Mouse (Mus musculus) heart, adult 2 months (tissue): ENCODE measurements around the gene Tspan3. TPM values are rescaled to one million over a fixed set of nuclear protein-coding genes. Genes with fewer than 3 reads are reported as not detected.

Experiments
- DNase-seq, 2 experiments: peaks; one replicate each; pipeline ENCODE4 v3.0.0; 2021
- H3K27ac ChIP-seq: fragments of 200-600 bp; 2 replicates; pipeline ENCODE4 v1.8.1; 2022
- H3K27me3 ChIP-seq: fragments of 200-500 bp; 2 replicates; pipeline ENCODE4 v1.6.1; 2012; ENCODE audit warnings: mild to moderate bottlenecking, low read length, inconsistent platforms, mixed read lengths; ENCODE audit not compliant: control insufficient read depth, insufficient read depth
- H3K36me3 ChIP-seq: fragments of 200-500 bp; 2 replicates; pipeline ENCODE4 v1.6.1; 2012; ENCODE audit warnings: low read length, inconsistent platforms; ENCODE audit not compliant: control insufficient read depth, insufficient read depth
- H3K4me1 ChIP-seq: fragments of 200-500 bp; 2 replicates; pipeline ENCODE4 v1.6.1; 2011; ENCODE audit warnings: low read length; ENCODE audit not compliant: control insufficient read depth, insufficient read depth
- H3K4me3 ChIP-seq: fragments of 200-600 bp; 2 replicates; pipeline ENCODE4 v1.8.1; 2022
- H3K79me2 ChIP-seq: fragments of 200-500 bp; replicated peaks from 2 replicates; pipeline ENCODE4 v1.6.1; 2012; ENCODE audit warnings: mild to moderate bottlenecking, inconsistent platforms, low read length, moderate library complexity, mixed read lengths; ENCODE audit not compliant: control insufficient read depth, insufficient read depth
- H3K9ac ChIP-seq: fragments of 200-500 bp; 2 replicates; pipeline ENCODE4 v1.6.1; 2012; ENCODE audit warnings: low read depth, mild to moderate bottlenecking, control low read depth, inconsistent platforms, low read length, mixed read lengths
- CTCF ChIP-seq: fragments of 200-600 bp; IDR thresholded peaks from 2 replicates; pipeline ENCODE4 v1.8.1; 2022; ENCODE audit warnings: antibody characterized with exemption, mild to moderate bottlenecking, moderate library complexity
- EP300 ChIP-seq: fragments of 200-500 bp; IDR thresholded peaks from 2 replicates; pipeline ENCODE4 v1.6.1; 2011; ENCODE audit warnings: low read depth, low read length, control low read depth; ENCODE audit not compliant: insufficient read depth
- POLR2A ChIP-seq: fragments of 200-500 bp; IDR thresholded peaks from 2 replicates; pipeline ENCODE4 v1.6.1; 2011; ENCODE audit warnings: mild to moderate bottlenecking, low read depth, low read length, control low read depth; ENCODE audit not compliant: insufficient read depth
- WGBS: fragments of 180-500 bp; shearing (Covaris S2); methylation state at CpG from one replicate; pipeline ENCODE4 v1.1.7; 2018; 5-methylcytosine and 5-hydroxymethylcytosine counted together
- intact Hi-C: fragments of 180-260 bp; cut with DNase I; formaldehyde crosslinking; loops from one replicate; pipeline ENCODE4 v1.15.1; 2025
- polyA plus RNA-seq: library from polyadenylated mRNA; depleted of rRNA; stranded (reverse); fragments of >200 nt; gene quantifications from 2 replicates; pipeline ENCODE4 v1.2.3, GENCODE M21; 2012
- total RNA-seq, 2 experiments: library from RNA; stranded (reverse); gene quantifications; 2 replicates each; pipeline ENCODE4 v1.2.3; 2021

Tspan3 gene
- total and polyA plus RNA-seq, 3 experiments, result 182 to 209 (median 196) TPM

- no peaks in the 10 kb centered on the region for H3K36me3 ChIP-seq
- TF ChIP-seq EP300, result no peak
- TF ChIP-seq POLR2A, result no peak
- no peak for TF ChIP-seq CTCF
- no peak overlapping the region for H3K27ac ChIP-seq
- WGBS, result 29% methylated on average over 11 of the region's 11 CpGs
- H3K79me2 ChIP-seq, result no peaks in the 10 kb centered on the region
- no peaks in the 10 kb centered on the region for H3K27me3 ChIP-seq
- intact Hi-C loops, result no loop called here
- no peak for DNase-seq
- no peak overlapping the region for H3K9ac ChIP-seq
- H3K4me3 ChIP-seq, result no peak overlapping the region
- H3K4me1 ChIP-seq, result no peaks in the 10 kb centered on the region
Measured at GRCm38 (mm10) chr9:56124561-56124960, 40.7 kb downstream of the Tspan3 start.

GRCm38 (mm10) chr9:56123613-56124012 is 41.7 kb downstream of the Tspan3 start:
- TF ChIP-seq CTCF, result no peak
- no peak for TF ChIP-seq POLR2A
- TF ChIP-seq EP300, result no peak
- H3K27ac ChIP-seq, result no peak overlapping the region
- no peaks in the 10 kb centered on the region for H3K27me3 ChIP-seq
- H3K4me1 ChIP-seq, result 0 out of 2 replicates have a peak, but pooled peaks cover 2% of the 10 kb centered on the region
- no peak for DNase-seq
- no peaks in the 10 kb centered on the region for H3K36me3 ChIP-seq
- 41% methylated on average over 7 of the region's 7 CpGs for WGBS
- H3K79me2 ChIP-seq, result no peaks in the 10 kb centered on the region
- no peak overlapping the region for H3K9ac ChIP-seq
- intact Hi-C loops, result no loop called here
- no peak overlapping the region for H3K4me3 ChIP-seq

- H3K27me3 ChIP-seq, result no peaks in the 10 kb centered on the region
- H3K4me1 ChIP-seq, result 0 out of 2 replicates have a peak, but pooled peaks cover 2% of the 10 kb centered on the region
- no peak overlapping the region for H3K9ac ChIP-seq
- TF ChIP-seq CTCF, result no peak
- no peak for TF ChIP-seq EP300
- TF ChIP-seq POLR2A, result no peak
- no peaks in the 10 kb centered on the region for H3K36me3 ChIP-seq
- intact Hi-C loops, result no loop called here
- 35% methylated on average over 8 of the region's 8 CpGs for WGBS
- DNase-seq, result no peak
- no peak overlapping the region for H3K27ac ChIP-seq
- H3K4me3 ChIP-seq, result no peak overlapping the region
- no peaks in the 10 kb centered on the region for H3K79me2 ChIP-seq
Measured at GRCm38 (mm10) chr9:56122973-56123372, 42.3 kb downstream of the Tspan3 start.

GRCm38 (mm10) chr9:56121097-56121496 is 44.2 kb downstream of the Tspan3 start:
- intact Hi-C loops, result no loop called here

GRCm38 (mm10) chr9:56119651-56120050 is 45.6 kb downstream of the Tspan3 start:
- no peak for TF ChIP-seq CTCF
- TF ChIP-seq EP300, result no peak
- no peak for TF ChIP-seq POLR2A
- WGBS, result 56% methylated on average over 2 of the region's 2 CpGs
- no peak overlapping the region for H3K9ac ChIP-seq
- H3K27ac ChIP-seq, result no peak overlapping the region
- intact Hi-C loops, result loop anchor here (1.0 to 10.0 kb wide), 3 partner anchors 83 to 434 kb away; no protein-coding TSS in a partner anchor
- no peak for DNase-seq
- no peaks in the 10 kb centered on the region for H3K36me3 ChIP-seq
- H3K79me2 ChIP-seq, result no peaks in the 10 kb centered on the region
- H3K4me1 ChIP-seq, result 0 out of 2 replicates have a peak, but pooled peaks cover 2% of the 10 kb centered on the region
- no peak overlapping the region for H3K4me3 ChIP-seq
- H3K27me3 ChIP-seq, result no peaks in the 10 kb centered on the region

More at GRCm38 (mm10) chr9:56121097-56121496, 44.2 kb downstream of the Tspan3 start:
- Histone ChIP-seq H3K27ac (no peak overlapping the region), H3K9ac (no peak overlapping the region), H3K36me3 (no peaks in the 10 kb centered on the region), H3K4me1 (0 out of 2 replicates have a peak, but pooled peaks cover 2% of the 10 kb centered on the region), H3K27me3 (no peaks in the 10 kb centered on the region), H3K4me3 (no peak overlapping the region), H3K79me2 (no peaks in the 10 kb centered on the region)
- TF ChIP-seq EP300 (no peak), CTCF (peak; percentile 59), POLR2A (no peak)
- 38% methylated on average over 7 of the region's 7 CpGs for WGBS
- DNase-seq, result no peak

GRCm38 (mm10) chr9:56118582-56118981 is 46.7 kb downstream of the Tspan3 start:
- Histone ChIP-seq H3K36me3 (no peaks in the 10 kb centered on the region), H3K79me2 (no peaks in the 10 kb centered on the region), H3K27me3 (no peaks in the 10 kb centered on the region), H3K27ac (no peak overlapping the region), H3K9ac (peak overlapping the region; percentile 49), H3K4me1 (0 out of 2 replicates have a peak, but pooled peaks cover 2% of the 10 kb centered on the region), H3K4me3 (peak overlapping the region; percentile 35)
- peak; percentile 69 to 70 for DNase-seq
- WGBS, result 6% methylated on average over 14 of the region's 14 CpGs
- TF ChIP-seq POLR2A (no peak), EP300 (peak; percentile 80), CTCF (peak; percentile 100)
- intact Hi-C loops, result loop anchor here (5.0 to 10.0 kb wide), 2 partner anchors 84 to 94 kb away; no protein-coding TSS in a partner anchor
